Mouse (Mus musculus) liver (tissue): ENCODE data around the gene Stag2.

Experiments
- DNase-seq: peaks from one replicate; pipeline ENCODE4 v3.0.0-alpha.2; 2020; ENCODE audit warnings: mixed read lengths

Gene Stag2

GRCm38 (mm10) chrX:42250342-42250741 lies 101.2 kb downstream of the Stag2 start:
- no peak for DNase-seq

- no peak for DNase-seq
Observed at GRCm38 (mm10) chrX:42272713-42273112, 123.6 kb downstream of the Stag2 start.

DNA sequence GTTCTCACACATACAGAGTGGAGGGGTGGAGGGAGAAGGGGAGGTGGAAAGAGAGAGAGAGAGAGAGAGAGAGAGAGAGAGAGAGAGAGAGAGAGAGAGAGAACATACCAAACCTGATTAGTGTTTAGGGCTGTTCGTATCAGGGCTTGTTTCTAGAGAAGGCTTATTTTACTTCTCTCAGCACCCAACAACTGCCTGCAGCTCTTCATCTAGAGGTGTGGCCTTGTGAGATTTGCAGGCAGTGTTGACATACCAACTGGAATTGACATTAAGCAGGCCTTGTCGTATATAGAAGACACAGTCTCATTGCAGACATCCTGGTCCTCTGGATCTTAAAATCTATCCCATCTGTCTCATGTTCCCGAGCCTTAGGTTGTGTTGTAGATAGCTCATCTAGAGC lies 141.1 kb downstream of the Stag2 start:
- DNase-seq: no peak

- DNase-seq: no peak
Observed at GRCm38 (mm10) chrX:42315231-42315630, 166.1 kb downstream of the Stag2 start.

DNA sequence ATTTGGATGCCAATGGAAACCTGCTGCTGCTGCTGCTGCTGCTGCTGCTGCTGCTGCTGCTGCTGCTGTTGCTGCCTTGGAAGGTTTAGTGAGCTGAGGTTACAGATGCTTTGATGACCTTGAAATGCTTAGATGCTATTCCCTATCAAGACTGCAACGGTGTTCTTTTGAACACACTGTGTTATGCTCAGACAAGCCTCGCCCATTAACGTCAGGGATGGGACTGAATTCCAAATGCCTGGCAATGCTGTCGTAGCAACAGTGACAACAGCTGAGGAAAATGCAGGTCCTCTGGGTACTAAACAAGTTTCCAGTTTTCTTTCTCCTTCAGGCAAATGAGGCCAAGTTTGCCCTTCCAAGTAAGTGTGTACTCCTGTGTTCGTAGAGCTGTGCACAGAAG lies 171.3 kb downstream of the Stag2 start:
- no peak for DNase-seq

DNA sequence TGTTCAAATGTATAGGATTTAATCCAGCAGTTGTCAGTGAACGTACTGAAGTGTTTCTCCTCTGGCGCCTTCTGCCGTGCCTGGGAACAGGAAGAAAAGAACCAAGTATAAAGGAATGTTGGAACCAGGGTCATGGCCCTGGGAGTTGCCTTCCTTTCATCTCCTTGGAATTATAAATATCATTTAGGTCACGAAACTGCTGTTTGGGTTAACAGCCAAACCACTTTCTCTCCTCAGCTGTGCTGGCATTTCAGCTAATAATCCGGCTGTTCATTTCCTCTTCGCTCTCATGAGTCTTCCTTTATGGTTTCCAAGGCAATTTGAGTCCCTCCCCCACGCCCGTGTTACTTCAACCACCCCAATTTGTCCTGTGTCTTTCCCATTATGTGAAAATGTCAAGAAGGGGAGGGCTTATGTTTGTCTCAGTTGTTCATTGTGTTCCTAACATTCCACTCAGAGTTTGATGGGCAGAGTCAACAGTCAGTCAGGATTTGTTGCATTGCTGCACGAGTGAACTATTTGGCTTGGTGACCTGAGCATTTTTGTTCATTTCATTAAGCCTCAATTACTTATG lies 172.2 kb downstream of the Stag2 start:
- DNase-seq: no peak

DNA sequence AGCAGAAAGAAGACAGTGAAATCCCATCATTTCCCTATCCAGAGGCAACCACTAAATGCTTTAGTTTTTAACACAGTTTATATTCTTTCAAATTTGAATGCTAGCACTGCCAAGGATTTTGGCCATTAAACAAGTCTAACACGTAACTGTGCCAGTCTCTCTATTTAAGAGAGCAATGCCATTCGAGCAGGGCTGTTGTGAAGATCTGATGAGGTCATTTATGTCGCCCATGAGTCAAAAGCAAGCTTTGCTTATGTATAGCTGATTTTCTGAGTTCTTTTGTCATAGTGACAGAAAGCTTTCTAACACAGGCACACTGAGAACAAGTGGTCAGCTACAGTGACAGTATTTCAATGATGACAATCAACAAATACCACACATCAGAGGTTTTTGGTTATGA lies 175.7 kb downstream of the Stag2 start:
- DNase-seq: no peak
